Mouse (Mus musculus): ENCODE measurements around the gene Vax1. TPM values are rescaled to one million over a fixed set of nuclear protein-coding genes. Genes with fewer than 3 reads are reported as not detected.

Vax1 gene
- polyA plus RNA-seq, 1 experiment from 2014 or later = not detected

DNA sequence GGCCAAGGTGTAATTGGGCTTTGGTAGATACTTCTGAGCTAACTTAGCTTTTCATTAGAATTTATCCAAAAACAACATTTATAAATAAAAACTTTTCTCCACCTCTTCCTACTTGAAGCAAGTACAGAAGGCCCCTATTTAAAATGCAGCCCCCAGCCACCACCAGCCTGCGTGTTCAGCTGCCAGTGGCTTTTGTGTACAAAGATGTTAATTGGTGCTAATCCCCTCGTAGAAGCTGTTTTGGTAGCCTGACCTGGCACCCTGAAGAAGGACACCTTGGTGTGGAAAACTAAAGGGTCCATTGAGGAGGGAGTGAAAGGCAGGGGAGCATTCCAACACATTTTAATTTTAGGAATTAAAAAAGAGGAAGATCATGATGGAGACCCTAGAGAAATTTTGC is 34.9 kb downstream of the Vax1 start:
- H3K4me2 ChIP-seq = no peak overlapping the region
- WGBS = 35% methylated on average over 2 of the region's 2 CpGs
- no peaks in the 10 kb centered on the region for H3K9me3 ChIP-seq (replicated peaks)
- H3K36me3 ChIP-seq = no peaks in the 10 kb centered on the region
- no peak overlapping the region for H3K9ac ChIP-seq
- no peaks in the 10 kb centered on the region for H3K4me1 ChIP-seq
- no peak overlapping the region for H3K4me3 ChIP-seq (replicated peaks)
- ATAC-seq (replicated peaks; ENCODE audit: low FRiP score) = no peak
- no peak overlapping the region for H3K27ac ChIP-seq
- no peaks in the 10 kb centered on the region for H3K27me3 ChIP-seq

DNA sequence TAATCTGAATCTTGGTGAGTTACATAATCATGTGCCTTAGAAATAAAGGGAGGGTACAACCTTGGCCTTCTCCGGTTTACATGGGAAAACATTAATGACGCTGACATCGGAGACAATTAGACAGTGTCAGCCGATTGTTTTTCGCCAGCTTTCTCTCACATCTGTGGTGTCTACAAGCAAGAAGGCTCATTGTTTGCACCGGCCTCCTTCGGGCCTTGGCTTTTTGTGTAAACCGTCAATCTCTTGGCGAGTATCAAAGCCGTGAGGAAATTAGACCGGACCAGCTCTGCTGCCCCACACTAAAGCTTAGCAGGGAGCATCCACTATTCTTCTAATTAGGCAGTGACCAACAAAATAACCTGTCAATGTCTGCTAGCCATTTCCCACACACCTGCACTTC is 36.7 kb downstream of the Vax1 start:
- no peaks in the 10 kb centered on the region for H3K36me3 ChIP-seq
- 66% methylated on average over 11 of the region's 11 CpGs for WGBS

DNA sequence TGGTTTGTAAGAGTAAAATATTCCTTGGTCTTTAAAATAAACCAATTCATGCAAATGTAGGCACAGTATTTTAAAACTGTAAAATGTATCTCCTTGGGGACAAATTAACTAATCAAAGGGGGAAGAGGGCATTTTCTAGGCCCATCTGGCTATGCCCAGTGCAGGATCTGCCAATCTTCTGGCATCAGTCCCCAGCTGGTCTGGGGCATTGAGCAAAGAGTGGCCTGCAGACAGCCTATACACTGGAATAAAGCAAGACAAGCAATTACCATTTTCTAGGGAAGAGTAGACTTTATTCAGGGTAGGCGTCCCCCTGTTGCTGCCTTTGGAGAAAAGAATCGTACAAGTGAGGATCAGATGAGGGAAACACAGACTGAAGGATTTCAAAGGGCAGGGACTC is 40.2 kb downstream of the Vax1 start:
- no peak for ATAC-seq (replicated peaks; ENCODE audit: low FRiP score)
- Histone ChIP-seq H3K4me2 (no peak overlapping the region), H3K4me3 (replicated peaks) (no peak overlapping the region), H3K36me3 (no peaks in the 10 kb centered on the region), H3K4me1 (no peaks in the 10 kb centered on the region), H3K9me3 (replicated peaks) (no peaks in the 10 kb centered on the region), H3K9ac (no peak overlapping the region), H3K27ac (no peak overlapping the region), H3K27me3 (no peaks in the 10 kb centered on the region)
- 86% methylated on average over 2 of the region's 2 CpGs for WGBS

More for the DNA sequence above, 36.7 kb downstream of the Vax1 start:
- no peaks in the 10 kb centered on the region for H3K9me3 ChIP-seq (replicated peaks)
- H3K27me3 ChIP-seq = no peaks in the 10 kb centered on the region
- no peak overlapping the region for H3K9ac ChIP-seq
- H3K4me2 ChIP-seq = no peak overlapping the region
- H3K4me1 ChIP-seq = no peaks in the 10 kb centered on the region
- no peak for ATAC-seq (replicated peaks; ENCODE audit: low FRiP score)
- no peak overlapping the region for H3K4me3 ChIP-seq (replicated peaks)
- H3K27ac ChIP-seq = no peak overlapping the region

DNA sequence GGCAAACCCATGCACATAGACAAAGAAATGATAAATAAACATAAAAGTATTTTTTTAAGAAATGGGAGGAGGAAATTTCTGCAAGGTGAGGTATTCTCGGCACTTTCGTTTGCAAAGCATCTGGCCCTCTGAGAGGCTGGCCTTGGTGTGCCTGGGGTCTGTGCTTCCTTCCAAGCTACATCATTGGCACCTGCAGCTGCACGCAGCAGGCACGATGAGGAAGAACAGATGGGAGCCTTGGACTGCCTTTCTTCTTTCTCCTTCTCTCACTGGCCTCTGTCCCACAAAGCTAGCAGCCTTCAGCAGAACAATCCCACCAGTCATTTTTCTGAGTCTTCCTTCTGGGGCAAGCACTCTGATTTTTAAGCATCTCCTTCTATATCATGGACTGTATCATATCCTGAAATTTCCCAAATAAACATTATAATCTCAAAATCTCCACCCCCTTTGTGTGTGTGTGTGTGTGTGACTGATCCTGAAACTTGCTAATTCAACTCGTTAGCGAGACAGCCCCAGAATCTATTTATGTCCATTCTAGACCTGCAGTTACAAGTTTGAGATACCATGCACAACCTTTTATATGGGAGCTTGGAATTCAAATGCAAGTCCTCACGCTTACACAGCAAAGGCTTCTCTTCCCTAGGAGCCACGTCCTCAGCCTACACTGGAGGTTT is 41.2 kb downstream of the Vax1 start:
- no peak overlapping the region for H3K27ac ChIP-seq
- H3K4me2 ChIP-seq = no peak overlapping the region
- no peaks in the 10 kb centered on the region for H3K36me3 ChIP-seq
- no peaks in the 10 kb centered on the region for H3K9me3 ChIP-seq (replicated peaks)
- no peak for ATAC-seq (replicated peaks; ENCODE audit: low FRiP score)
- 83% methylated on average over 8 of the region's 8 CpGs for WGBS
- H3K4me3 ChIP-seq (replicated peaks) = no peak overlapping the region
- H3K9ac ChIP-seq = no peak overlapping the region
- H3K4me1 ChIP-seq = no peaks in the 10 kb centered on the region
- H3K27me3 ChIP-seq = no peaks in the 10 kb centered on the region

DNA sequence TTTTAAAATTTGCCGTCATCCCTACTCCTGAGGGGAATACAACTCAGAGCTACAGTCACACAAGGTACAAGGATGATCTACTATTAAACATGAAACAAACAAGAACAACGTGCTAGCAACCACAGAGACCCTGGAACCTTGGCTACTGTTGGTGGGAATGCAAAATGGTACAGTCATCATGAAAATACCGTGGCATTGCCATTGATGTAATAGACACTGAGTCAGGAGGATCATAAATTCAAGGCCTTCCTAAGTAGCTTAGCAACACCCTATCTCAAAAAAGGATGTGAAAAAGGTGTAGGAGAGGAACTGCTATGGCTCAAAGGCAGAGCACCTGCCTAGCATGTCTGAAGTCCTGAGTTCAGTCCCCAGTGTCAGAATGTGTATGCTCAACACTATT is 42.4 kb downstream of the Vax1 start:
- Histone ChIP-seq H3K27me3 (no peaks in the 10 kb centered on the region), H3K4me2 (no peak overlapping the region), H3K4me1 (no peaks in the 10 kb centered on the region), H3K27ac (no peak overlapping the region), H3K9me3 (replicated peaks) (no peaks in the 10 kb centered on the region), H3K9ac (no peak overlapping the region), H3K4me3 (replicated peaks) (no peak overlapping the region), H3K36me3 (no peaks in the 10 kb centered on the region)
- ATAC-seq (replicated peaks; ENCODE audit: low FRiP score) = no peak
- 86% methylated on average over 3 of the region's 3 CpGs for WGBS

Other genes with a start within 250 kb of the Vax1 start
- 0.42 and 0.65 TPM in 2 replicates for gene Eno4, start 226.6 kb downstream of the Vax1 start, polyA plus RNA-seq (2015; fragmentation: Nextera tagmentation; extraction: Ambion mirVana)
- gene Hspa12a, start 226.4 kb downstream of the Vax1 start, polyA plus RNA-seq (2015; fragmentation: Nextera tagmentation; extraction: Ambion mirVana) = 15.2 and 16.6 TPM in 2 replicates
- 2.0 and 2.3 TPM in 2 replicates for gene Shtn1, start 94.0 kb downstream of the Vax1 start, polyA plus RNA-seq (2015; fragmentation: Nextera tagmentation; extraction: Ambion mirVana)
- not detected in 2 replicates for gene Kcnk18, start 49.2 kb upstream of the Vax1 start, polyA plus RNA-seq (2015; fragmentation: Nextera tagmentation; extraction: Ambion mirVana)
- gene Slc18a2, start 90.8 kb upstream of the Vax1 start, polyA plus RNA-seq (2015; fragmentation: Nextera tagmentation; extraction: Ambion mirVana) = 9.1 and 13.2 TPM in 2 replicates
- 10.3 and 18.9 TPM in 2 replicates for gene Rps12-ps3, start 152.2 kb upstream of the Vax1 start, polyA plus RNA-seq (2015; fragmentation: Nextera tagmentation; extraction: Ambion mirVana)
- gene Pdzd8, start 175.7 kb upstream of the Vax1 start, polyA plus RNA-seq (2015; fragmentation: Nextera tagmentation; extraction: Ambion mirVana) = 9.0 and 10.0 TPM in 2 replicates

Data from kidney, embryonic 15.5 days (tissue).